In the genomic region with DNA sequence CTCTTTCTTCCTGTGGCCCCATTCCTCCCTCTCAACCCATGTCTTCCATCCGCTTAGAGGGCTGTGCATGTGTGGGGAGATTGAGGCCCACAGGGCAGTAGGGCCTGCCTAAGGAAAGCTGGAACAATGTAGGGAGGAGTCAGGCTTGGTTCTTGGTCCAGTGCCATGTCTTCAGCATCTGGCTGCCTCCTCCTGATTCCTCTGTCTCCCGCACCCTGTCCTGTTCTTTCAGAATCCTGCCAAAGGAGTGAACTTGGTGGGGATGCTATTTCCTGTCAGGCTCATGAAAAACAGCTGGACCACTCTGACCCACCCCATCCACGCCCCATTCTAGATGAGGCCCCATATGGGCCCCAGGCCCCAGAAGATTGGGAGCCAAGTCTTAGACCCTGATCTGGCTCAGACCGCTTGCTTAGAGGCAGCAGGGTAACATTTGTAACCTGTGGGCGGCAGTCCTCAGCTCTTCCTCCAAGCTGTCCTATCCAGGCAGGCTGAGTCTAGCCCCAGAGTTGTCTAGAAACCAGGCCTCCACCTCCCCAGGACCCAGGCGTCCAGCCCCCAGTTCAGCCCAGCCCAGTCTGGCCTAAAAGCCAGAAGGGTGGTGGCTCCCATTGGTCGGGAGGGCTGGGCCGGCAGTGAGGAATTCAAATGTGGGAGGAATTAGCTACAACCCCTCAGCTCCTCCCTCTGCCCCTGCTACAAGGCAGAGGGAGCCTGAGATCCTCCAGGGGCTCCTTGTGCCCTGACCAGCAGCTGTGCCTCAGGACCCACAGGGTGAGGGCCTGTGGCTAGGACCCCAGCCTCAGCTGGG, we compare ENCODE assay signal across 8 mouse cellular contexts. TPM values are rescaled to one million over a fixed set of nuclear protein-coding genes. Genes with fewer than 3 reads are reported as not detected.
DNase-seq lines count a peak whose midpoint lies in the region; ATAC-seq and TF ChIP-seq lines count a peak whose summit lies in the region.

No protein-coding gene starts in this region.

- TF ChIP-seq CTCF in heart, postnatal 0 days (IDR thresholded peaks at IDR 0.05; ENCODE audit: low read depth) = 0 out of 2 replicates have a peak, but pooled peaks have one; percentile 2

- peak overlapping the region; percentile 91 for H3K27ac ChIP-seq in embryonic facial prominence, embryonic 12.5 days
- peak overlapping the region; percentile 91 for H3K27ac ChIP-seq in heart, postnatal 0 days (ENCODE audit: low read depth)
- peak overlapping the region; percentile 86 for H3K27ac ChIP-seq in limb, embryonic 12.5 days
- peak overlapping the region; percentile 73 for H3K27ac ChIP-seq in neural tube, embryonic 13.5 days (replicated peaks)

- peaks cover 33% of the 10 kb centered on the region for H3K4me1 ChIP-seq in embryonic facial prominence, embryonic 12.5 days
- H3K4me1 ChIP-seq in heart, postnatal 0 days (ENCODE audit: control insufficient read depth, insufficient read depth) = peaks cover 30% of the 10 kb centered on the region
- peaks cover 40% of the 10 kb centered on the region for H3K4me1 ChIP-seq in limb, embryonic 12.5 days (replicated peaks)
- peaks cover 30% of the 10 kb centered on the region for H3K4me1 ChIP-seq in neural tube, embryonic 13.5 days (replicated peaks)

- 28% methylated on average over 8 of the region's 8 CpGs for WGBS in embryonic facial prominence, embryonic 12.5 days
- 43% methylated on average over 8 of the region's 8 CpGs for WGBS in heart, postnatal 0 days
- WGBS in limb, embryonic 12.5 days = 25% methylated on average over 8 of the region's 8 CpGs
- 43% methylated on average over 8 of the region's 8 CpGs for WGBS in neural tube, embryonic 13.5 days

- H3K9ac ChIP-seq in embryonic facial prominence, embryonic 12.5 days = peak overlapping the region; percentile 22; the same call in 1 of the 2 replicates
- peak overlapping the region; percentile 42 for H3K9ac ChIP-seq in heart, postnatal 0 days (replicated peaks; ENCODE audit: low read depth, low read length)
- H3K9ac ChIP-seq in limb, embryonic 12.5 days (replicated peaks) = peak overlapping the region; percentile 12; the same call in 1 of the 2 replicates
- no peak overlapping the region for H3K9ac ChIP-seq in neural tube, embryonic 13.5 days

- H3K27me3 ChIP-seq in embryonic facial prominence, embryonic 12.5 days = no peaks in the 10 kb centered on the region
- no peaks in the 10 kb centered on the region for H3K27me3 ChIP-seq in heart, postnatal 0 days (ENCODE audit: control insufficient read depth, insufficient read depth, low read length)
- no peaks in the 10 kb centered on the region for H3K27me3 ChIP-seq in limb, embryonic 12.5 days
- H3K27me3 ChIP-seq in neural tube, embryonic 13.5 days = no peaks in the 10 kb centered on the region

- peak overlapping the region; percentile 28 for H3K4me2 ChIP-seq in embryonic facial prominence, embryonic 12.5 days (replicated peaks)
- peak overlapping the region; percentile 50 for H3K4me2 ChIP-seq in heart, postnatal 0 days (ENCODE audit: low read depth, low read length)
- peak overlapping the region; percentile 42 for H3K4me2 ChIP-seq in limb, embryonic 12.5 days
- 0 out of 2 replicates have a peak overlapping the region, but pooled peaks have one; percentile 17 for H3K4me2 ChIP-seq in neural tube, embryonic 13.5 days

- no peaks in the 10 kb centered on the region for H3K9me3 ChIP-seq in embryonic facial prominence, embryonic 12.5 days
- H3K9me3 ChIP-seq in heart, postnatal 0 days (replicated peaks; ENCODE audit: control insufficient read depth, low read length) = no peaks in the 10 kb centered on the region
- H3K9me3 ChIP-seq in limb, embryonic 12.5 days = no peaks in the 10 kb centered on the region
- H3K9me3 ChIP-seq in neural tube, embryonic 13.5 days = no peaks in the 10 kb centered on the region

- ATAC-seq in embryonic facial prominence, embryonic 12.5 days (ENCODE audit: insufficient number of reproducible peaks, insufficient read depth, low FRiP score, low TSS enrichment) = peak; percentile 53
- ATAC-seq in heart, postnatal 0 days (ENCODE audit: insufficient read depth, low read depth) = peak; percentile 74
- ATAC-seq in limb, embryonic 12.5 days (ENCODE audit: insufficient number of reproducible peaks, insufficient read depth, low FRiP score, low TSS enrichment, low read depth) = peak; percentile 64; the same call in 1 of the 2 replicates
- no peak; the same call in 1 of the 2 replicates for ATAC-seq in neural tube, embryonic 13.5 days (ENCODE audit: low read depth)

- 0 out of 2 replicates have a peak, but pooled peaks cover 6% of the 10 kb centered on the region for H3K36me3 ChIP-seq in embryonic facial prominence, embryonic 12.5 days
- peaks cover 40% of the 10 kb centered on the region for H3K36me3 ChIP-seq in heart, postnatal 0 days (replicated peaks; ENCODE audit: control insufficient read depth, insufficient read depth, low read length)
- peaks cover 27% of the 10 kb centered on the region for H3K36me3 ChIP-seq in limb, embryonic 12.5 days
- H3K36me3 ChIP-seq in neural tube, embryonic 13.5 days = no peaks in the 10 kb centered on the region

- peak overlapping the region; percentile 13 for H3K4me3 ChIP-seq in embryonic facial prominence, embryonic 12.5 days
- peak overlapping the region; percentile 29 for H3K4me3 ChIP-seq in heart, postnatal 0 days (ENCODE audit: low read depth, low read length)
- H3K4me3 ChIP-seq in limb, embryonic 12.5 days (replicated peaks) = no peak overlapping the region
- H3K4me3 ChIP-seq in neural tube, embryonic 13.5 days = no peak overlapping the region

- DNase-seq in NIH3T3 (ENCODE audit: low read depth) = peak; percentile 84
- peak; percentile 80 for DNase-seq in heart, postnatal 0 days (ENCODE audit: low spot score)
- no peak for DNase-seq in right cerebral cortex, adult 2 months (ENCODE audit: low spot score in 2 of 2)
- no peak for DNase-seq in thymus, postnatal 0 days (ENCODE audit: low spot score)
- DNase-seq in cerebellum, adult 18-20 months = no peak

- TF ChIP-seq EP300 in heart, postnatal 0 days (IDR thresholded peaks at IDR 0.05; ENCODE audit: low read depth) = no peak; the same call in 1 of the 2 replicates

RNA-seq across cellular contexts. Expression of gene Gm45837, which starts 16.8 kb away (rescaled TPM):
- not detected in 2 replicates for polyA plus RNA-seq in embryonic facial prominence, embryonic 12.5 days (2016; fragmentation: Nextera tagmentation; extraction: Ambion mirVana)
- total RNA-seq in heart, postnatal 0 days (2014; rRNA removed; ENCODE audit: low replicate concordance) = 33.8 TPM in 1 of 2 replicates, not detected in the other
- 2.4 TPM in 1 of 2 replicates, not detected in the other for polyA plus RNA-seq in heart, postnatal 0 days (2015; fragmentation: Nextera tagmentation; extraction: Ambion mirVana)
- polyA plus RNA-seq in limb, embryonic 12.5 days (2016; fragmentation: Nextera tagmentation; extraction: Ambion mirVana) = not detected in 2 replicates
- not detected in 2 replicates for polyA plus RNA-seq in neural tube, embryonic 13.5 days (2015; fragmentation: Nextera tagmentation; extraction: Ambion mirVana)
- 1.1 TPM in 1 of 2 replicates, not detected in the other for polyA plus RNA-seq in thymus, postnatal 0 days (2015; fragmentation: Nextera tagmentation; extraction: Ambion mirVana)

RNA-seq across cellular contexts. Expression of gene Pde2a, which starts 27.6 kb away (rescaled TPM):
- polyA plus RNA-seq in embryonic facial prominence, embryonic 12.5 days (2016; fragmentation: Nextera tagmentation; extraction: Ambion mirVana) = 20.4 and 21.3 TPM in 2 replicates
- 4.7 and 35.2 TPM in 2 replicates for total RNA-seq in heart, postnatal 0 days (2014; rRNA removed; ENCODE audit: low replicate concordance)
- polyA plus RNA-seq in heart, postnatal 0 days (2015; fragmentation: Nextera tagmentation; extraction: Ambion mirVana) = 19.3 and 22.1 TPM in 2 replicates
- 8.9 and 9.0 TPM in 2 replicates for polyA plus RNA-seq in limb, embryonic 12.5 days (2016; fragmentation: Nextera tagmentation; extraction: Ambion mirVana)
- polyA plus RNA-seq in neural tube, embryonic 13.5 days (2015; fragmentation: Nextera tagmentation; extraction: Ambion mirVana) = 43.6 TPM in 2 replicates
- 5.7 and 7.9 TPM in 2 replicates for polyA plus RNA-seq in thymus, postnatal 0 days (2015; fragmentation: Nextera tagmentation; extraction: Ambion mirVana)

RNA-seq across cellular contexts. Expression of gene Arap1, which starts 46.0 kb away (rescaled TPM):
- polyA plus RNA-seq in embryonic facial prominence, embryonic 12.5 days (2016; fragmentation: Nextera tagmentation; extraction: Ambion mirVana) = 23.9 and 29.7 TPM in 2 replicates
- 36.2 and 101 TPM in 2 replicates for total RNA-seq in heart, postnatal 0 days (2014; rRNA removed; ENCODE audit: low replicate concordance)
- 18.6 and 19.8 TPM in 2 replicates for polyA plus RNA-seq in heart, postnatal 0 days (2015; fragmentation: Nextera tagmentation; extraction: Ambion mirVana)
- polyA plus RNA-seq in limb, embryonic 12.5 days (2016; fragmentation: Nextera tagmentation; extraction: Ambion mirVana) = 18.0 and 24.0 TPM in 2 replicates
- polyA plus RNA-seq in neural tube, embryonic 13.5 days (2015; fragmentation: Nextera tagmentation; extraction: Ambion mirVana) = 11.2 and 11.3 TPM in 2 replicates
- 31.1 and 34.4 TPM in 2 replicates for polyA plus RNA-seq in thymus, postnatal 0 days (2015; fragmentation: Nextera tagmentation; extraction: Ambion mirVana)

Comparison
In these comparisons a context has a peak if more than half of its experiments do, and no peak if none do; other contexts are left out.
1. DNase-seq: peak in NIH3T3 (single experiment) and heart, postnatal 0 days (single experiment); none in right cerebral cortex, adult 2 months (0 of 2), thymus, postnatal 0 days (single experiment) and cerebellum, adult 18-20 months (0 of 2).
2. H3K4me3 ChIP-seq: peak in embryonic facial prominence, embryonic 12.5 days (single experiment) and heart, postnatal 0 days (single experiment); none in limb, embryonic 12.5 days (single experiment) and neural tube, embryonic 13.5 days (single experiment).
3. Peak in every context shown above with its lines, with median percentiles within 50 percentile points of each other: H3K27ac ChIP-seq and H3K4me2 ChIP-seq.